ENCODE assay signal across 12 mouse cellular contexts in genomic region chr4:33066223-33066960, GRCm38 (mm10). TPM values are rescaled to one million over a fixed set of nuclear protein-coding genes. Genes with fewer than 3 reads are reported as not detected.
DNase-seq lines count a peak whose midpoint lies in the region; ATAC-seq and TF ChIP-seq lines count a peak whose summit lies in the region.
"Had no signal": no experiment of that assay in that cellular context is flagged by ENCODE, and none has a peak within 500 bp of the region (broad histone marks: within the 10 kb centered on the region; RNA-seq: fewer than 3 reads in every experiment).

No protein-coding gene starts in this region.

- TF ChIP-seq EP300 in liver, postnatal 0 days (IDR thresholded peaks at IDR 0.05; ENCODE audit: low read depth) = no peak

- H3K4me1 ChIP-seq in embryonic facial prominence, embryonic 15.5 days = no peaks in the 10 kb centered on the region
- peaks cover 4% of the 10 kb centered on the region for H3K4me1 ChIP-seq in embryonic facial prominence, embryonic 10.5 days
- H3K4me1 ChIP-seq in limb, embryonic 13.5 days = peaks cover 4% of the 10 kb centered on the region; the same call in 1 of the 2 replicates
- peaks cover 3% of the 10 kb centered on the region; the same call in 1 of the 2 replicates for H3K4me1 ChIP-seq in limb, embryonic 10.5 days
- peaks cover 12% of the 10 kb centered on the region for H3K4me1 ChIP-seq in E14TG2a.4 (replicated peaks; ENCODE audit: low read depth, low read length)
- H3K4me1 ChIP-seq in liver, postnatal 0 days (ENCODE audit: insufficient read depth) = peaks cover 2% of the 10 kb centered on the region; the same call in 1 of the 2 replicates

- 57% methylated on average over 14 of the region's 14 CpGs for WGBS in embryonic facial prominence, embryonic 15.5 days
- 64% methylated on average over 14 of the region's 14 CpGs for WGBS in embryonic facial prominence, embryonic 10.5 days
- WGBS in limb, embryonic 13.5 days = 54% methylated on average over 14 of the region's 14 CpGs
- 67% methylated on average over 14 of the region's 14 CpGs for WGBS in limb, embryonic 10.5 days
- 55% methylated on average over 14 of the region's 14 CpGs for WGBS in liver, postnatal 0 days (ENCODE audit: insufficient replicate concordance)

- H3K4me3 ChIP-seq in embryonic facial prominence, embryonic 15.5 days (replicated peaks) = no peak overlapping the region
- no peak overlapping the region for H3K4me3 ChIP-seq in embryonic facial prominence, embryonic 10.5 days
- H3K4me3 ChIP-seq in limb, embryonic 13.5 days = no peak overlapping the region
- H3K4me3 ChIP-seq in limb, embryonic 10.5 days = no peak overlapping the region
- peak overlapping the region; percentile 45 for H3K4me3 ChIP-seq in E14TG2a.4 (replicated peaks; ENCODE audit: low read length)
- no peak overlapping the region for H3K4me3 ChIP-seq in liver, postnatal 0 days (ENCODE audit: low read depth, low read length)

- H3K27ac ChIP-seq in embryonic facial prominence, embryonic 15.5 days (replicated peaks) = no peak overlapping the region
- H3K27ac ChIP-seq in embryonic facial prominence, embryonic 10.5 days (replicated peaks) = no peak overlapping the region
- no peak overlapping the region for H3K27ac ChIP-seq in limb, embryonic 13.5 days
- H3K27ac ChIP-seq in limb, embryonic 10.5 days = no peak overlapping the region
- H3K27ac ChIP-seq in liver, postnatal 0 days (ENCODE audit: low read depth) = no peak overlapping the region

- no peaks in the 10 kb centered on the region for H3K9me3 ChIP-seq in embryonic facial prominence, embryonic 15.5 days (replicated peaks)
- H3K9me3 ChIP-seq in embryonic facial prominence, embryonic 10.5 days = no peaks in the 10 kb centered on the region
- H3K9me3 ChIP-seq in limb, embryonic 13.5 days = no peaks in the 10 kb centered on the region
- no peaks in the 10 kb centered on the region for H3K9me3 ChIP-seq in limb, embryonic 10.5 days (replicated peaks)
- H3K9me3 ChIP-seq in E14TG2a.4 (ENCODE audit: low read length) = no peaks in the 10 kb centered on the region
- no peaks in the 10 kb centered on the region for H3K9me3 ChIP-seq in liver, postnatal 0 days (ENCODE audit: low read length)

- no peak for ATAC-seq in embryonic facial prominence, embryonic 15.5 days (ENCODE audit: insufficient number of reproducible peaks, low FRiP score, low TSS enrichment, low read depth)
- ATAC-seq in limb, embryonic 13.5 days (ENCODE audit: low FRiP score, low read depth) = no peak
- no peak for ATAC-seq in liver, postnatal 0 days
- ATAC-seq: forebrain, postnatal 0 days; inflammation-experienced regulatory T-cells, adult 6 months had no signal

- H3K36me3 ChIP-seq in embryonic facial prominence, embryonic 15.5 days = no peaks in the 10 kb centered on the region
- no peaks in the 10 kb centered on the region for H3K36me3 ChIP-seq in embryonic facial prominence, embryonic 10.5 days (replicated peaks)
- no peaks in the 10 kb centered on the region for H3K36me3 ChIP-seq in limb, embryonic 13.5 days
- H3K36me3 ChIP-seq in limb, embryonic 10.5 days = no peaks in the 10 kb centered on the region
- H3K36me3 ChIP-seq in E14TG2a.4 (ENCODE audit: insufficient read depth, low read length) = no peaks in the 10 kb centered on the region
- no peaks in the 10 kb centered on the region for H3K36me3 ChIP-seq in liver, postnatal 0 days (replicated peaks; ENCODE audit: insufficient read depth, low read length)

- H3K27me3 ChIP-seq in embryonic facial prominence, embryonic 15.5 days = no peaks in the 10 kb centered on the region
- no peaks in the 10 kb centered on the region for H3K27me3 ChIP-seq in embryonic facial prominence, embryonic 10.5 days (replicated peaks; ENCODE audit: low read depth, poor library complexity, severe bottlenecking)
- H3K27me3 ChIP-seq in limb, embryonic 13.5 days = no peaks in the 10 kb centered on the region
- H3K27me3 ChIP-seq in limb, embryonic 10.5 days (ENCODE audit: low read depth, poor library complexity, severe bottlenecking) = no peaks in the 10 kb centered on the region
- peaks cover 18% of the 10 kb centered on the region for H3K27me3 ChIP-seq in E14TG2a.4 (ENCODE audit: insufficient read depth, low read length)
- no peaks in the 10 kb centered on the region for H3K27me3 ChIP-seq in liver, postnatal 0 days (ENCODE audit: insufficient read depth, low read length)

- no peak for DNase-seq in embryonic facial prominence, embryonic 10.5 days (ENCODE audit: low spot score)
- no peak for DNase-seq in limb, embryonic 10.5 days (ENCODE audit: low spot score)
- no peak for DNase-seq in liver, postnatal 0 days
- DNase-seq in spleen, postnatal 4 days (ENCODE audit: low spot score in 2 of 2) = no peak
- DNase-seq in cerebellum, postnatal 14 days = no peak
- DNase-seq: adrenal gland, postnatal 10 days; forebrain, postnatal 0 days; kidney, postnatal 25 days had no signal

- no peak overlapping the region for H3K9ac ChIP-seq in embryonic facial prominence, embryonic 15.5 days
- no peak overlapping the region for H3K9ac ChIP-seq in limb, embryonic 13.5 days
- no peak overlapping the region for H3K9ac ChIP-seq in liver, postnatal 0 days (replicated peaks)
- H3K9ac ChIP-seq: forebrain, postnatal 0 days had no signal

- peak overlapping the region; percentile 2; the same call in 1 of the 2 replicates for H3K4me2 ChIP-seq in embryonic facial prominence, embryonic 15.5 days (replicated peaks)
- peak overlapping the region; percentile 11; the same call in 1 of the 2 replicates for H3K4me2 ChIP-seq in limb, embryonic 13.5 days (replicated peaks)
- peak overlapping the region; percentile 35 for H3K4me2 ChIP-seq in liver, postnatal 0 days (ENCODE audit: low read depth, low read length)

- TF ChIP-seq CTCF in E14TG2a.4 (conservative IDR thresholded peaks at IDR 0.05; ENCODE audit: low read length) = no peak
- no peak for TF ChIP-seq CTCF in liver, postnatal 0 days (IDR thresholded peaks at IDR 0.05; ENCODE audit: low read depth)

RNA-seq across cellular contexts. Expression of gene Gabrr2, which starts 3.6 kb away (rescaled TPM):
- 0.35 and 1.0 TPM in 2 replicates for polyA plus RNA-seq in embryonic facial prominence, embryonic 15.5 days (2015; fragmentation: Nextera tagmentation; extraction: Ambion mirVana)
- polyA plus RNA-seq in embryonic facial prominence, embryonic 10.5 days (2016; fragmentation: Nextera tagmentation; extraction: Ambion mirVana) = 0.21 TPM in 1 of 2 replicates, not detected in the other
- polyA plus RNA-seq in limb, embryonic 13.5 days (2015; fragmentation: Nextera tagmentation; extraction: Ambion mirVana) = 0.20 and 0.27 TPM in 2 replicates
- polyA plus RNA-seq in limb, embryonic 10.5 days (2016; fragmentation: Nextera tagmentation; extraction: Ambion mirVana) = 0.10 TPM in 1 of 2 replicates, not detected in the other
- 0.06 TPM in 1 of 2 replicates, not detected in the other for polyA plus RNA-seq in liver, postnatal 0 days (2015; fragmentation: Nextera tagmentation; extraction: Ambion mirVana)
- polyA plus RNA-seq: forebrain, postnatal 0 days had no signal

RNA-seq across cellular contexts. Expression of gene Ube2j1, which starts 35.2 kb away (rescaled TPM):
- polyA plus RNA-seq in embryonic facial prominence, embryonic 15.5 days (2015; fragmentation: Nextera tagmentation; extraction: Ambion mirVana) = 40.4 and 41.2 TPM in 2 replicates
- 37.8 and 38.7 TPM in 2 replicates for polyA plus RNA-seq in embryonic facial prominence, embryonic 10.5 days (2016; fragmentation: Nextera tagmentation; extraction: Ambion mirVana)
- polyA plus RNA-seq in limb, embryonic 13.5 days (2015; fragmentation: Nextera tagmentation; extraction: Ambion mirVana) = 38.7 and 39.9 TPM in 2 replicates
- 38.3 and 38.7 TPM in 2 replicates for polyA plus RNA-seq in limb, embryonic 10.5 days (2016; fragmentation: Nextera tagmentation; extraction: Ambion mirVana)
- 22.4 and 23.2 TPM in 2 replicates for polyA plus RNA-seq in liver, postnatal 0 days (2015; fragmentation: Nextera tagmentation; extraction: Ambion mirVana)
